Mouse (Mus musculus) stomach, embryonic 14.5 days (tissue): ENCODE measurements around the gene Nek10. TPM values are rescaled to one million over a fixed set of nuclear protein-coding genes. Genes with fewer than 3 reads are reported as not detected.

Experiments
- ATAC-seq: fragments of 200-750 bp; cut with Nextera tagmentation; 2 replicates; pipeline ENCODE4 v1.8.0; 2017; ENCODE audit warnings: low read depth, moderate TSS enrichment; ENCODE audit not compliant: insufficient number of reproducible peaks, insufficient read depth, low FRiP score
- H3K27ac ChIP-seq: fragments of 300-500 bp; sonication (generic); 2 replicates; pipeline ENCODE4 v1.5.1; 2014; ENCODE audit warnings: mild to moderate bottlenecking, low read length, moderate library complexity, mixed read lengths
- H3K27me3 ChIP-seq: fragments of 300-500 bp; sonication (generic); 2 replicates; pipeline ENCODE4 v1.6.1; 2014; ENCODE audit warnings: low read length, control low read depth, mixed read lengths; ENCODE audit not compliant: control insufficient read depth, insufficient read depth
- H3K36me3 ChIP-seq: fragments of 300-500 bp; sonication (generic); 2 replicates; pipeline ENCODE4 v1.6.1; 2014; ENCODE audit warnings: mild to moderate bottlenecking, control low read depth, low read length, moderate library complexity, mixed read lengths; ENCODE audit not compliant: control insufficient read depth, insufficient read depth
- H3K4me1 ChIP-seq: fragments of 300-500 bp; sonication (generic); 2 replicates; pipeline ENCODE4 v1.6.1; 2014; ENCODE audit warnings: low read length, control low read depth, mixed read lengths; ENCODE audit not compliant: control insufficient read depth, insufficient read depth
- H3K4me2 ChIP-seq: fragments of 300-500 bp; sonication (generic); replicated peaks from 2 replicates; pipeline ENCODE4 v1.6.1; 2014; ENCODE audit warnings: low read depth, low read length, control low read depth
- H3K4me3 ChIP-seq: fragments of 300-500 bp; sonication (generic); 2 replicates; pipeline ENCODE4 v1.5.1; 2014; ENCODE audit warnings: low read depth, low read length, control low read depth
- H3K9ac ChIP-seq: fragments of 300-500 bp; sonication (generic); replicated peaks from 2 replicates; pipeline ENCODE4 v1.6.1; 2014; ENCODE audit warnings: low read depth, mild to moderate bottlenecking, control low read depth, low read length, moderate library complexity, mixed read lengths
- H3K9me3 ChIP-seq: fragments of 300-500 bp; sonication (generic); 2 replicates; pipeline ENCODE4 v1.6.1; 2016; ENCODE audit warnings: low read depth, low read length, control low read depth; ENCODE audit not compliant: control insufficient read depth
- WGBS: fragments of 180-500 bp; shearing (Covaris S2); extraction: QIAGEN DNeasy Blood & Tissue Kit; methylation state at CpG from one replicate; pipeline ENCODE4 v1.1.7; 2014; 5-methylcytosine and 5-hydroxymethylcytosine counted together
- polyA plus RNA-seq: library from polyadenylated mRNA; unstranded; fragments of >200 nt; fragmentation: Nextera tagmentation; extraction: Ambion mirVana; gene quantifications from 2 replicates; pipeline ENCODE4 v1.2.1, GENCODE M21; 2014

Nek10 gene
- polyA plus RNA-seq, 1 experiment from 2014 or later = 0.04 TPM

- H3K9me3 ChIP-seq = no peaks in the 10 kb centered on the region
- no peaks in the 10 kb centered on the region for H3K27me3 ChIP-seq
- 74% methylated on average over 2 of the region's 2 CpGs for WGBS
- no peaks in the 10 kb centered on the region for H3K4me1 ChIP-seq
- no peak for ATAC-seq
- no peak overlapping the region for H3K4me2 ChIP-seq
- H3K9ac ChIP-seq = no peak overlapping the region
- H3K27ac ChIP-seq = no peak overlapping the region
- no peaks in the 10 kb centered on the region for H3K36me3 ChIP-seq
- no peak overlapping the region for H3K4me3 ChIP-seq
These were observed 258.3 kb downstream of the Nek10 start for GRCm38 (mm10) chr14:15061496-15061895.

Other genes with a start within 250 kb of the Nek10 start
- 22.8 and 24.0 TPM in 2 replicates for gene Slc4a7, start 101.1 kb upstream of the Nek10 start, polyA plus RNA-seq